Mouse (Mus musculus) liver, adult 2 months (tissue): ENCODE data around the gene Mrtfb.

Experiments
- CTCF ChIP-seq: fragments of 200-500 bp; IDR thresholded peaks from 2 replicates; pipeline ENCODE4 v1.5.1; 2011; ENCODE audit warnings: low read depth, low read length, control low read depth
- POLR2A ChIP-seq: fragments of 200-500 bp; IDR thresholded peaks from 2 replicates; pipeline ENCODE4 v1.6.1; 2011; ENCODE audit warnings: low read length, control low read depth; ENCODE audit not compliant: insufficient read depth; ENCODE audit errors: extremely low read depth

DNA sequence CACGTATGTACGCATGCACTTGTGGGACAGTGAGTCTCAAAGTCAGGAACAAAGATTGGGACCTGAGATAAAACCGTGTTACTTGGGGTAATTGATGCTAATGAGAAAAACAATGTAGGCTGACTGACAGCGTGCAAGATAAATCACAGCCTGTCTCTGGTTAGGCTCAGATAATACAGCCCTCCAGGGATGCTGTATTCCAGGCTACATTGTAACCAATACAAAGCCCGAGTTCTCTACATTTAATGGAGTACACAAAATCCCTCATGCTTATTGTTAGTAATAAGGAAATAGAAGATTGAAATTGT lies 1.2 kb downstream of the Mrtfb start:
- no peak for TF ChIP-seq CTCF
- no peak for TF ChIP-seq POLR2A
